Mouse (Mus musculus) skeletal muscle tissue, postnatal 0 days (tissue): ENCODE results near the gene 1700122O11Rik. TPM values are rescaled to one million over a fixed set of nuclear protein-coding genes. Genes with fewer than 3 reads are reported as not detected.

ENCODE experiments used
- polyA plus RNA-seq: library from polyadenylated mRNA; unstranded; fragments of >200 nt; fragmentation: Nextera tagmentation; extraction: Ambion mirVana; gene quantifications from 2 replicates; pipeline ENCODE4 v1.2.1, GENCODE M21; 2015

The 1700122O11Rik gene
- polyA plus RNA-seq = not detected in 2 replicates

DNA sequence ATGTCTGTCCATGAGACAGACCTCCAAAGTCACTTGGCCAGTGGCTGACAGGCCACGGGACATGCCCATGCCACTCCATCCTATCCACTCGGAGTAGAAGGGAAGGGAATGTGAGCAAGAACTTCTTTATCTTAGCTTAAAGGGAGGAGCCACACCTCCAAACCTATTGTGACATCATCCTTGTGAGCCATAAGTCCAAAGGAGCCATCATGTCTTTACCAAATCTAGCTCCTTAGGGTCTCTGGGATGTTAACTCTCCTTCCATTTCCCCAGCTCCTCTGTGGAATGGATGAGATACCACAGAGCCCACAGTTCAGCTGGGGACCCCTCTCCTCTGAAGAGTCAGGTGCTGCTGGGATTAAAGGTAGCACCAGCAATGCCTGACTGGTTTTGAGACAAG, at the start of gene 1700122O11Rik:
Gene 1700122O11Rik (minus strand): TSS at position 101 of the 400 bp plus-strand sequence.

Other genes with a start within 250 kb of the 1700122O11Rik start
- 1.8 and 2.8 TPM in 2 replicates for gene Mdfi, start 203.6 kb downstream of the 1700122O11Rik start, polyA plus RNA-seq
- gene Foxp4, start 113.6 kb downstream of the 1700122O11Rik start, polyA plus RNA-seq = 2.8 and 3.4 TPM in 2 replicates
- not detected in 2 replicates for gene 1700067P10Rik, start 51.0 kb upstream of the 1700122O11Rik start, polyA plus RNA-seq
- gene 9830107B12Rik, start 108.0 kb upstream of the 1700122O11Rik start, polyA plus RNA-seq = not detected in 2 replicates
- gene A530064D06Rik, start 129.0 kb upstream of the 1700122O11Rik start, polyA plus RNA-seq = 0.15 and 0.26 TPM in 2 replicates
- gene Trem1, start 194.5 kb upstream of the 1700122O11Rik start, polyA plus RNA-seq = not detected in 2 replicates
- 0.14 TPM in 1 of 2 replicates, not detected in the other for gene Trem3, start 209.5 kb upstream of the 1700122O11Rik start, polyA plus RNA-seq
- 0.10 TPM in 1 of 2 replicates, not detected in the other for gene Treml4, start 226.0 kb upstream of the 1700122O11Rik start, polyA plus RNA-seq